Mouse (Mus musculus): ENCODE data around the gene 4933430I17Rik. TPM values are rescaled to one million over a fixed set of nuclear protein-coding genes. Genes with fewer than 3 reads are reported as not detected.
"Not testable (repeated sequence)": the region's sequence is repeated elsewhere in the genome, so short reads cannot be mapped to it uniquely, and the experiment has no call there.

Gene 4933430I17Rik
- polyA plus RNA-seq, 1 experiment from 2014 or later, result 0.43 TPM

GRCm38 (mm10) chr4:62593546-62594240 lies 68.5 kb downstream of the 4933430I17Rik start:
- H3K27me3 ChIP-seq (replicated peaks); H3K4me3 ChIP-seq (replicated peaks); ATAC-seq; H3K27ac ChIP-seq; H3K4me1 ChIP-seq (replicated peaks); H3K36me3 ChIP-seq; H3K9ac ChIP-seq; H3K4me2 ChIP-seq (replicated peaks); H3K9me3 ChIP-seq: not testable (repeated sequence)
- WGBS, result 90% methylated on average over 24 of the region's 24 CpGs

- ATAC-seq, result no peak
- H3K9ac ChIP-seq, result no peak overlapping the region
- WGBS, result 70% methylated on average over 5 of the region's 5 CpGs
Observed at GRCm38 (mm10) chr4:62594442-62594841, 69.3 kb downstream of the 4933430I17Rik start.

GRCm38 (mm10) chr4:62596051-62596450 lies 70.9 kb downstream of the 4933430I17Rik start:
- H3K4me3 ChIP-seq (replicated peaks), result no peak overlapping the region
- ATAC-seq, result no peak
- 55% methylated on average over 5 of the region's 5 CpGs for WGBS

More at GRCm38 (mm10) chr4:62594442-62594841, 69.3 kb downstream of the 4933430I17Rik start:
- Histone ChIP-seq H3K36me3 (no peaks in the 10 kb centered on the region), H3K9me3 (no peaks in the 10 kb centered on the region), H3K4me3 (replicated peaks) (no peak overlapping the region), H3K4me1 (replicated peaks) (0 out of 2 replicates have a peak, but pooled peaks cover 7% of the 10 kb centered on the region), H3K27me3 (replicated peaks) (no peaks in the 10 kb centered on the region), H3K4me2 (replicated peaks) (no peak overlapping the region), H3K27ac (no peak overlapping the region)

More at GRCm38 (mm10) chr4:62596051-62596450, 70.9 kb downstream of the 4933430I17Rik start:
- H3K4me2 ChIP-seq (replicated peaks), result no peak overlapping the region
- no peak overlapping the region for H3K27ac ChIP-seq
- no peaks in the 10 kb centered on the region for H3K9me3 ChIP-seq
- H3K36me3 ChIP-seq, result no peaks in the 10 kb centered on the region
- no peaks in the 10 kb centered on the region for H3K27me3 ChIP-seq (replicated peaks)
- H3K9ac ChIP-seq, result no peak overlapping the region
- 0 out of 2 replicates have a peak, but pooled peaks cover 7% of the 10 kb centered on the region for H3K4me1 ChIP-seq (replicated peaks)

Other genes with a start within 250 kb of the 4933430I17Rik start
- 23.7 and 24.7 TPM in 2 replicates for gene Fkbp15, start 164.8 kb upstream of the 4933430I17Rik start, polyA plus RNA-seq (2015; fragmentation: Nextera tagmentation; extraction: Ambion mirVana)
- 96.6 and 102 TPM in 2 replicates for gene Slc31a1, start 164.6 kb upstream of the 4933430I17Rik start, polyA plus RNA-seq (2015; fragmentation: Nextera tagmentation; extraction: Ambion mirVana)
- 138 and 147 TPM in 2 replicates for gene Cdc26, start 116.7 kb upstream of the 4933430I17Rik start, polyA plus RNA-seq (2015; fragmentation: Nextera tagmentation; extraction: Ambion mirVana)
- gene Prpf4, start 116.6 kb upstream of the 4933430I17Rik start, polyA plus RNA-seq (2015; fragmentation: Nextera tagmentation; extraction: Ambion mirVana), result 17.3 and 18.7 TPM in 2 replicates
- not detected in 2 replicates for gene Rnf183, start 90.1 kb upstream of the 4933430I17Rik start, polyA plus RNA-seq (2015; fragmentation: Nextera tagmentation; extraction: Ambion mirVana)
- 7.7 and 9.1 TPM in 2 replicates for gene Wdr31, start 54.5 kb upstream of the 4933430I17Rik start, polyA plus RNA-seq (2015; fragmentation: Nextera tagmentation; extraction: Ambion mirVana)
- gene Bspry, start 45.3 kb upstream of the 4933430I17Rik start, polyA plus RNA-seq (2015; fragmentation: Nextera tagmentation; extraction: Ambion mirVana), result 31.7 and 33.2 TPM in 2 replicates
- gene Hdhd3, start 21.9 kb upstream of the 4933430I17Rik start, polyA plus RNA-seq (2015; fragmentation: Nextera tagmentation; extraction: Ambion mirVana), result 61.6 and 76.4 TPM in 2 replicates
- gene Alad, start 5.5 kb upstream of the 4933430I17Rik start, polyA plus RNA-seq (2015; fragmentation: Nextera tagmentation; extraction: Ambion mirVana), result 156 and 161 TPM in 2 replicates
- 70.5 and 71.5 TPM in 2 replicates for gene Pole3, start 301 bp upstream of the 4933430I17Rik start, polyA plus RNA-seq (2015; fragmentation: Nextera tagmentation; extraction: Ambion mirVana)
- gene Rgs3, start 34.5 kb downstream of the 4933430I17Rik start, polyA plus RNA-seq (2015; fragmentation: Nextera tagmentation; extraction: Ambion mirVana), result 43.5 and 46.3 TPM in 2 replicates